Mouse (Mus musculus) liver, embryonic 14 days (tissue): ENCODE measurements around the gene Med10. TPM values are rescaled to one million over a fixed set of nuclear protein-coding genes. Genes with fewer than 3 reads are reported as not detected.

Source experiments
- polyA plus RNA-seq: library from polyadenylated mRNA; depleted of rRNA; stranded (reverse); fragments of >200 nt; gene quantifications from 2 replicates; pipeline ENCODE4 v1.2.3, GENCODE M21; 2012; rRNA removed

Gene Med10
- polyA plus RNA-seq: 21.8 and 23.2 TPM in 2 replicates

GRCm38 (mm10) chr13:69802095-69802494 is at the start of gene Med10:
Med10 (plus strand) TSS chr13:69802395.

Other genes with a start within 250 kb of the Med10 start
- 1.5 and 1.8 TPM in 2 replicates for gene Srd5a1, start 191.0 kb upstream of the Med10 start, polyA plus RNA-seq
- gene Ube2ql1, start 62.5 kb upstream of the Med10 start, polyA plus RNA-seq: 0.16 and 0.17 TPM in 2 replicates